Mouse (Mus musculus): Measurements from ENCODE around the gene Gm609.

Gene Gm609

DNA sequence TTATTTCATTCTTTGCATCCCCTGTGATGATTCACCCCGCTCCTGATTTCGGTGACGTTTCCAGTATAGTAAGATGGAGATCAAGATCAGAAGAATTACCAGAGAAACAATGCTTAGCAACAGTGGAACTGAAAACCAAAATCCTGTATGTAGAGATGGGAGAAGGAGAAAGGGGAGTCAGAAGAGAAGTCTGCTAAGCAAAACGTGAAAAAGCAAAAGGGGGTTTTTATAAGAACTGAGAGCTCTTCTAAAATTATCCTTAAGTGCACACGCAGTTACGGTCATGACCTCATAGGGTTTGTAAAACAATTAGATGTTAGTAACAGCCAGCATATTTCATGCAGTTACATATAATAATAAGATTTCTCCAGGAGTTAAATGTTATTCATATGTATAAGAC is 100.5 kb downstream of the Gm609 start:
- DNase-seq (ENCODE audit: low read depth, low spot score) = no peak

DNA sequence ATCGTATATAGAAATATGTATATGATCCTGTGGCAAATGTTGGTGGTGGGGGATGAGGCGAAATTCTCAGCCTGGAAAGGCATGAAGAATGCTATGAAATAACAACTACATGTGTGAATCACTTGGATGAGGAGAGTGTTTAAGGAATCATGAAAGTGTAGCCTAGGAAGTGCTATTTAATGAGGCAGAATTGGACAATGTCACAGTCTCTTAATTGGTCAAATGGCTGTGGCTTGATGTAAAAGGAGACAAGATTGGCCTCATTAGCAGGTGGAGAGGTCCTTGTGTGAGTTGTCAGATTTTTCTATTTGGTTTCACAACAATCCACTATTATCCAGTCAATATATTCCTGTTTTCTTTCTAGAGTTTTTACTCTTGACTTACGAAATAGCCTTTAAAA is 101.1 kb downstream of the Gm609 start:
- no peak for DNase-seq (ENCODE audit: low read depth, low spot score)

DNA sequence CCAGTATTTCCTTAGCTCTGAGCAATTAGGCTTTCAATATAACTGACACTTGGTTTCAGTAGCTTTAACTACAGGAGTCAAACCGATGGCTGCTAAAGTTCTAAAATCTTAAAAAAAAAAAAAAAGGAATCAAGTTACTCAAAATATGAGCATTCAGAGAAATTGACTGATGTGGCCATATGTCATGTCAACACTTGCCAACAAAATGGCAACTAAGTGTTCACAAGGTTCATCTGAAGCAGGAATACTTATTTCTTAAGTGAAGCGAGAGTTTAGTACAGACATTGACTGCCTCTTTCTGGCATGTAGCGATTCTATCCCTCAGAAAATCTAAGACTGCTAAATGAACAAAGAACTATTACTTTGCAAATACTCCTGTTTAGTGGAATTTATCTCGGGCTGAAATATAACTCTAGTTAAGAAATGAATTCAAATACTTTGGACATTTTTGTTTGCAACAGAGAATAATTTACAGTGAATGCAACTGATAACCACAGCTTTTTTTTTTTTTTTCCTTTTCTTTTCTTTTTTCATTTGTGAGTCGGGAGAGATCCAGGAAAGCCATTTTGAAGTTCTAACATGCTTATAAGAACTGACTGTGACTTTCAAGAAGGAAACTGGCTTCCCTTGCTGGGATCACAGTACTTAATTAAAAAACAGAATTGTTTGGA is 102.3 kb downstream of the Gm609 start:
- no peak for DNase-seq (ENCODE audit: low read depth, low spot score)

- DNase-seq (ENCODE audit: low read depth, low spot score) = no peak
Observed at GRCm38 (mm10) chr16:45389833-45390232, 102.9 kb downstream of the Gm609 start.

- no peak for DNase-seq (ENCODE audit: low read depth, low spot score)
Observed at GRCm38 (mm10) chr16:45389041-45389440, 103.7 kb downstream of the Gm609 start.

DNA sequence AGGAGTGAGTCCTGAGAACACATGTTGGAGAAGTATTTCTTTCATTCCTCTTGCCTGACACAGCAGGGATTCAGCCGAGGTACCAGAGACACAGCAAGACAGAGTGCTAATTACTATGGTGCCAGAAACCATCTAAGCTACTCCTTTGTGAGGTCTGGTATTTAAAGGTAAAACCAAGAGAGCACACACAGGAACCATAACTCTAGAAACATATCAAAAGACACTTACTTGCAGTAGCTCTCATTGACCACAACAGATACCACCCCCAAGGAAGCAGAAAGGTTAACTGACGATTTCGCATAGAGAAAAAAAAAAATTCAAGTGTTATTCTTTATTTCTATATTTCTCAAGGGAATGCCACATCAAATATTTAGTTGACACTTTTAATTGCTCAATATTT is 111.0 kb downstream of the Gm609 start:
- DNase-seq (ENCODE audit: low read depth, low spot score) = no peak

DNA sequence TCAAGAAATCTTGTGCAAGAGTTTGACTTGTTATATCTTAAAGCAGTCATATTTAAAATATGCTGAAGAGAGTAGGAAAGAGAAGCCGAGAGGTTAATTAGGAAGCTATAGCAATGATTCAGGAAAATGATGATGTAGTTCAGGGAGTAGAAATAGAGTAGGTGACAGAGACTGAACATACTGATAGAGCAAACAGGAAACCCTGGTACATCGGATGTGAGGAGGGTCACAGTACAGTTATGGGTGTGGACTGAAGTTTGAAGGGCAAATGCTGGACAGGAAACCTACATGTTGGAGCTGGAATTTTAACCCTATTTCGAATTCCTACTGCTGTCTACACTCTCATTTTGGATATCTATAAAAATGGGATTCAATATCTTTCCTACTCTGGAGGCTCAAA is 113.8 kb downstream of the Gm609 start:
- DNase-seq (ENCODE audit: low read depth, low spot score) = no peak

- DNase-seq (ENCODE audit: low read depth, low spot score) = peak; percentile 48
Observed at GRCm38 (mm10) chr16:45378147-45378943, 114.4 kb downstream of the Gm609 start.

GRCm38 (mm10) chr16:45377332-45377731 is 115.4 kb downstream of the Gm609 start:
- peak; percentile 78 for DNase-seq (ENCODE audit: low read depth, low spot score)

GRCm38 (mm10) chr16:45376812-45377211 is 116.0 kb downstream of the Gm609 start:
- no peak for DNase-seq (ENCODE audit: low read depth, low spot score)

GRCm38 (mm10) chr16:45376294-45376693 is 116.5 kb downstream of the Gm609 start:
- DNase-seq (ENCODE audit: low read depth, low spot score) = no peak

GRCm38 (mm10) chr16:45375506-45376225 is 117.1 kb downstream of the Gm609 start:
- no peak for DNase-seq (ENCODE audit: low read depth, low spot score)

GRCm38 (mm10) chr16:45374074-45374473 is 118.7 kb downstream of the Gm609 start:
- no peak for DNase-seq (ENCODE audit: low read depth, low spot score)

DNA sequence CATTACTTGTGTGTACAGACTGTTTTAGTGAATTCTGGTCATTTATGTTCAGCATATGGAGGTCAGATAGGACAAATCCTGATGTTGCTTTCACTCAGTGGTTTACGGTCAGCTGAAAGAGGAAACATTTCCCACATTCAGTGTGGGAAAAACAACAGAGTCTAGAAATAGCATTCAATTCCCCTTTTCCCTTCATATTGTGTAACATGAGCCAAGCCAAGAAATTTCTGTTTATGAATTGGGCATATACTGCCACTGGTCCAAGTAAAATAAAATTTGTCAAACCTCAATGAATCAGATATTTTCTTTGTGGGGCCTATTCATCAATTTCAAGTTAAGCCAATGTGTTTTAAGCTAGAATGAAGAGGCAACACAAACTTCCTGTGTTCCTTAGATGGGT is 121.7 kb downstream of the Gm609 start:
- DNase-seq (ENCODE audit: low read depth, low spot score) = no peak

- DNase-seq (ENCODE audit: low read depth, low spot score) = peak; percentile 77
Observed at GRCm38 (mm10) chr16:45369285-45369965, 123.3 kb downstream of the Gm609 start.

DNA sequence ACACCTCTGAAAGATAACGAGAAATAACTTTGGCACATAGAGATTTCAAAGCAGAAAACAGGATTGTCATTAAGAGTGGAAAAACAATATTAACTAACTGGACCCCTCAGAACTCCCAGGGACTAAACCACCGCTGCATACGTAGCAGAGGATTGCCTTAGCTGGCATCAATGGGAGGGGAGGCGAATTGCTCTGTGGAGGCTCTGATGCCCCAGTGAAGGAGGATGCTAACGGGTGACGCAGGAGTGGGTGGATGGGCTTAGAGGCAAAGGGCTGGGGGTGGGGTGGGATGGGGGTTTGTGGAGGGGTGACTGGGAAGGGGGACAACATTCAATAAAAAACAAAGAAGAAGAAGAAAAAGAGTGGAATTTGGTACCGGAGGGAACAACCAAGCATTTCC is 126.7 kb downstream of the Gm609 start:
- no peak for DNase-seq (ENCODE audit: low read depth, low spot score)

GRCm38 (mm10) chr16:45365353-45365752 is 127.4 kb downstream of the Gm609 start:
- no peak for DNase-seq (ENCODE audit: low read depth, low spot score)

DNA sequence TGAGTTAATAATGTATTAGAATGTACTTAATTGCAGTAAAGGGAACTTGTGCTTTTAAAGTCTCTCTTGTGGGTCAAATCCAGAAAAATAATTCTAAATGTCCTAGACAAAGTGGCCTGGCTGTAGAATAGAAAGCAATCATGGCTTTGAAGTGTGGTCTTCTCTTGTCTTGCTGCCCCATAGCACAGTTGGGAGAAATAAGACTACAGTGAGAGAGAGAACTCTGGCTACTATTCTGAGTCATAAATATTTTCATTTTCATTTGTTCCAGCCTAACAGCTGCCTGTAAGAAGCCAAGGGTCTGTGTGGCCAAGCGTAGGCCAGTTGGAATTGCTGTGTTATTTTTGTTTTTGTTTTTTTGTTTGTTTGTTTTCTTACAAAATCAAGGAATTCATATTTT is 128.1 kb downstream of the Gm609 start:
- no peak for DNase-seq (ENCODE audit: low read depth, low spot score)

DNA sequence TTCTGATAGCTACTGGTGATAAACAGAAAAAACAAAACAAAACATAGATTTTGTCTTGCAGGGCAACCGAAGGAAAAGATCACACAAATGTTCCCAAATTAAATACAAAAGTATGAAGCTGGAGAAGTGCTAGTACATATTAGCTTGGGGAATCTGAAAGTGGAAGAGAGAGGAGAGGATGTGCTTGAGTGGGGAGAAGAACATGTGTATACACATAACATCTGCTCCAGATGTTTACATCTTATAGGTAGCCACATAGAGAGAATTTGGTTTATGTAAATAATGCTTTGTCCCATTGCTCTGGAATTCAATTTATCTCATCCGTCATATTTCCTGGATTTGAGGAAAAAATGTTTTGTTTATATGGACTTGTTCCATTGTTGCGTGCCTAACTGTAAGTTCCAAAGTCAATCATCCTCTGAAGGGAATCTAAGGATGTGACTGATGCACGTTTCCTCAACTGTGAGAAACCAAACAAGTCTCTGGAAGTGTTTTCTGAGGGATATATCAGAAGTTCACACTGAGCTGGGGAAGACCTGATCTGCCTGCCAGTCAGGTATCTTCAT is 129.2 kb downstream of the Gm609 start:
- DNase-seq (ENCODE audit: low read depth, low spot score) = no peak

Data from 3T3-L1 (cell line).